Mouse (Mus musculus) midbrain, embryonic 16.5 days (tissue): ENCODE measurements at regions not wholly inside any gene's neighbourhood (a gene's known extent, or its start where the extent isn't known, plus 50 kb on each side); places are given as distances from the start of the nearest gene placed in this dataset.

Experiments used
- ATAC-seq: fragments of 200-750 bp; cut with Nextera tagmentation; 2 replicates; pipeline ENCODE4 v1.8.0; 2017; ENCODE audit warnings: moderate TSS enrichment
- H3K27ac ChIP-seq: fragments of 300-500 bp; sonication (generic); 2 replicates; pipeline ENCODE4 v1.5.1; 2014; ENCODE audit warnings: mild to moderate bottlenecking, low read length, mixed read lengths
- H3K27me3 ChIP-seq: fragments of 300-500 bp; sonication (generic); 2 replicates; pipeline ENCODE4 v1.6.1; 2014; ENCODE audit warnings: low read depth, low read length, mixed read lengths; ENCODE audit not compliant: control insufficient read depth, insufficient read depth
- H3K36me3 ChIP-seq: fragments of 300-500 bp; sonication (generic); 2 replicates; pipeline ENCODE4 v1.6.1; 2014; ENCODE audit warnings: mild to moderate bottlenecking, low read length, moderate library complexity, mixed read lengths; ENCODE audit not compliant: control insufficient read depth, insufficient read depth
- H3K4me1 ChIP-seq: fragments of 300-500 bp; sonication (generic); 2 replicates; pipeline ENCODE4 v1.6.1; 2014; ENCODE audit warnings: mild to moderate bottlenecking, low read length, mixed read lengths; ENCODE audit not compliant: control insufficient read depth, insufficient read depth
- H3K4me2 ChIP-seq: fragments of 300-500 bp; sonication (generic); 2 replicates; pipeline ENCODE4 v1.6.1; 2014; ENCODE audit warnings: mild to moderate bottlenecking, low read length, mixed read lengths
- H3K4me3 ChIP-seq: fragments of 300-500 bp; sonication (generic); 2 replicates; pipeline ENCODE4 v1.5.1; 2014; ENCODE audit warnings: low read depth, mild to moderate bottlenecking, low read length, moderate library complexity, mixed read lengths
- H3K9ac ChIP-seq: fragments of 300-500 bp; sonication (generic); 2 replicates; pipeline ENCODE4 v1.6.1; 2014; ENCODE audit warnings: low read depth, low read length, mixed read lengths
- H3K9me3 ChIP-seq: fragments of 300-500 bp; sonication (generic); replicated peaks from 2 replicates; pipeline ENCODE4 v1.6.1; 2014; ENCODE audit warnings: mild to moderate bottlenecking, low read length, mixed read lengths; ENCODE audit not compliant: control insufficient read depth, poor library complexity, severe bottlenecking
- WGBS: fragments of 180-500 bp; shearing (Covaris S2); extraction: QIAGEN DNeasy Blood & Tissue Kit; methylation state at CpG from one replicate; pipeline ENCODE4 v1.1.7; 2014; 5-methylcytosine and 5-hydroxymethylcytosine counted together

DNA sequence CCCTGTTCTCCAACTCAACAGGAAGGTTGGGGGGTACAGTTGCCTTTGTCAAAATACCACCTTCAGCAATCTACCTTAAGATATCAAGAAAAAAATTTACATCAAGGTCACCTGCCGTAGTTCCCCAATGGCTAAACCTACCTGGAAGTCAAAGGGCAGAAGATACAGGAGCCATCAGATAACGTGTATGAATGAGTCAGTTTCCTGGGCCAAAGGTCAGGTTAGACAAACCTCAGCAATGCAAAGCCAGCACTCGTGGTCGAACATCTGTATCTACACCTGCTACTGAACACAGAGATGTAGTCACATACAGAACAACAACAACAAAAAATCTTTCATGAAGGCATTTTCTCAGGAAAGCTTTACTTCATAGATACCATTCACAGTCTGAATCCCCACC is 102.9 kb downstream of the Arl4a start:
- no peak overlapping the region for H3K9ac ChIP-seq
- H3K27me3 ChIP-seq, result no peaks in the 10 kb centered on the region
- no peaks in the 10 kb centered on the region; the same call in 1 of the 2 replicates for H3K4me1 ChIP-seq
- H3K27ac ChIP-seq, result no peak overlapping the region
- no peaks in the 10 kb centered on the region for H3K9me3 ChIP-seq
- no peak overlapping the region for H3K4me3 ChIP-seq
- no peak for ATAC-seq
- H3K4me2 ChIP-seq, result no peak overlapping the region
- H3K36me3 ChIP-seq, result no peaks in the 10 kb centered on the region
- 93% methylated on average over 4 of the region's 4 CpGs for WGBS

DNA sequence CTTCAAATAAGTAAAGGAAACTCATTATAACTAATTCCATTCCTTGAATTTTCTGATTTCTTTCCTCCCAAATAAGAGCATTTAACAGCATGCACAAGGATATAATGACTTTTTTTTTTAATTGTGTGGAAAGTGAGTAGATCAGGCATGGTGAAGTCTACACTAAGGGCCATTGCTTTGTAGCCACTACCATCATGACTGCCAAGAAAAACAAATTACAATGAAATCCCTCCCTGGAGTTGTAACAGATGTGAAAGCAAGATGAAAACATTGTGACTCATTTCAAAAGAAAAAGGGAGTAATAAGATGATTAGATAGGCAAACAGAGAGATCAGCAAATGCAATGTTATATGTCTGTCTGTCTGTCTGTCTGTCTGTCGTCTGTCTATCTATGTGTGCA is 106.6 kb downstream of the Arl4a start:
- H3K27ac ChIP-seq, result no peak overlapping the region
- no peak overlapping the region for H3K4me2 ChIP-seq
- WGBS, result 96% methylated on average over 1 of the region's 1 CpGs
- no peak for ATAC-seq
- H3K9ac ChIP-seq, result no peak overlapping the region
- H3K4me1 ChIP-seq, result no peaks in the 10 kb centered on the region
- H3K27me3 ChIP-seq, result no peaks in the 10 kb centered on the region
- no peak overlapping the region for H3K4me3 ChIP-seq
- no peaks in the 10 kb centered on the region for H3K9me3 ChIP-seq
- no peaks in the 10 kb centered on the region for H3K36me3 ChIP-seq

DNA sequence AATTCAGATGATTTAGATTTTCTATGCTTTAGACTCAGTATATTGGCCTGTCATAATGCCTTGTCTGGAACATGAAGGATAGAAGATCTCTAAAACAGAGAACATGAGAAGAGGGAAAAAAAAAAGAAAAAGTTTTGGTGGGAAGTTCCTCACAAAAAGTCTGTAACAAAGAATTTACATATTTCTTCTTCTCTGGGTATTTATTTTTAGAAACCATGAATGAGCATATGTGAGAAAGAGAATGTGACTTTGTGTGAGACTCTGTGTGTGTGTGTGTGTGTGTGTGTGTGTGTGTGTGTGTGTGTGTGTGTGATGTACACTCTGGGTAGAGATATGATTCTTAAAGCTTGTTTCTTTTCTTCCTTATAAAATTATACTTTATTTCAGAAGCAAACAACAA is 109.9 kb downstream of the Arl4a start:
- Histone ChIP-seq H3K36me3 (no peaks in the 10 kb centered on the region), H3K27me3 (no peaks in the 10 kb centered on the region), H3K9me3 (no peaks in the 10 kb centered on the region), H3K9ac (no peak overlapping the region), H3K27ac (no peak overlapping the region), H3K4me2 (no peak overlapping the region), H3K4me1 (no peaks in the 10 kb centered on the region), H3K4me3 (no peak overlapping the region)
- no peak for ATAC-seq

DNA sequence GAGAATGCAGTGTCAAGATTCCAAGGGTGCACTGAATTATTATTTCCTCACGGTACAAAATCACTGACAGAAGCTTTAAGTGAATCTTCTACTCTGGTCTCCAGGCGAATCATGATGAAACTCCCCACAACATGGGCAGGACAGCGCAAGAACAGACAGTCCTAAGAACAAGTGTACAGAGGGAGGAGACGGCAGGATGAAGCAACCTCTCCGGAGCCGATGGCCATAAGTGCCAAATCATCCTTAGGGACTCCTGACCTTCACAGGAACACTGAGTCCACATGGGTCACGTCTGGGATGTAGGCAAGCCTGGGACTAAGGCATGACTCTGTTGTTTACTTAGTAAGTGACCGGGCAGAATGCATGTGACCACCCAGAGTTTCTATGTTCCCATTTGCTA is 110.8 kb downstream of the Arl4a start:
- Histone ChIP-seq H3K27ac (no peak overlapping the region), H3K9me3 (no peaks in the 10 kb centered on the region), H3K4me1 (no peaks in the 10 kb centered on the region), H3K27me3 (no peaks in the 10 kb centered on the region), H3K9ac (no peak overlapping the region), H3K4me3 (no peak overlapping the region), H3K36me3 (no peaks in the 10 kb centered on the region), H3K4me2 (no peak overlapping the region)
- WGBS, result 91% methylated on average over 8 of the region's 8 CpGs
- no peak for ATAC-seq

DNA sequence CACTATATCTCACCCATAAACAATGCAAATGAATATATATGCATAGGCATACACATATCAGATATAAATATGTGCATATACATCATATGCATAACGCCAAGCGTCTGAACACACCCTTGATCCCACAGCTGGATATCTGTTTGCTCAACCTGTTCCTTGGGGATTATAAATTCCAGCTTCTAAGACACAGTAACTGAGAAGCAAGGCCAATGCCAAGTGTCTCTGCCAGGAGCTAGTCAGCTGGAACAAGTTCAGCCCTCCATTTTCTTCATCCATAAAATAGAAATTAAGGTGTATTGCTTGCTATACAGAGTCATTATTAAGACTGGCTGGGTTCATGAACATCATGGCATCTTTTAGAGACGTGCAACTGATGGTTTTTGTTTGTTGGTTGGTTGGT is 116.3 kb downstream of the Arl4a start:
- Histone ChIP-seq H3K9me3 (no peaks in the 10 kb centered on the region), H3K27ac (no peak overlapping the region), H3K4me3 (no peak overlapping the region), H3K4me2 (no peak overlapping the region), H3K27me3 (no peaks in the 10 kb centered on the region), H3K4me1 (peaks cover 7% of the 10 kb centered on the region), H3K9ac (no peak overlapping the region), H3K36me3 (no peaks in the 10 kb centered on the region)
- no peak for ATAC-seq
- 58% methylated on average over 3 of the region's 3 CpGs for WGBS

DNA sequence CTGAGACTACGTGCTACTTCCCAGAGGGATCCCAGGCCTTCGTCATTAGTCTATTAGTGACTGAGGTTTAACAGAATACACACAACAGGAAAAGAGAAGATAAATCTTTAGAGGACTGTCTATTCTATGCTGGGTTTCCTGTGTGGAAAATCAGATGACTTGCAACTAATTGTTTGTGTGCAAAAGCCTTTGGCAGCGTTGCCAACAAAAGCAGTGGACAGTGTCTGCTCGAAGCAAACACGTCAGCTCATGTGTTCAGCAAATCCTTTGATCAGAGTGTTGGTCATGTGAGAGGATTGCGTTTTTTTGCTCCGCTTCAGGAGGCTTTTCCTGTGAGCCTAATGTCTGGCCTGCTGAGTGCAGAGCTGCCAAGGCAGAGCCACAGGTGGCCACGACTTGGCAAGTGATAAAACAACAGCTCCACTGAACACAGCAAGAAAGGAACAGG is 117.3 kb downstream of the Arl4a start:
- 3% methylated on average over 8 of the region's 8 CpGs for WGBS
- Histone ChIP-seq H3K4me2 (peak overlapping the region; percentile 5; the same call in 1 of the 2 replicates), H3K27ac (no peak overlapping the region), H3K36me3 (no peaks in the 10 kb centered on the region), H3K27me3 (no peaks in the 10 kb centered on the region), H3K9ac (no peak overlapping the region), H3K4me1 (peaks cover 7% of the 10 kb centered on the region), H3K9me3 (no peaks in the 10 kb centered on the region), H3K4me3 (no peak overlapping the region)
- peak; percentile 94 for ATAC-seq

DNA sequence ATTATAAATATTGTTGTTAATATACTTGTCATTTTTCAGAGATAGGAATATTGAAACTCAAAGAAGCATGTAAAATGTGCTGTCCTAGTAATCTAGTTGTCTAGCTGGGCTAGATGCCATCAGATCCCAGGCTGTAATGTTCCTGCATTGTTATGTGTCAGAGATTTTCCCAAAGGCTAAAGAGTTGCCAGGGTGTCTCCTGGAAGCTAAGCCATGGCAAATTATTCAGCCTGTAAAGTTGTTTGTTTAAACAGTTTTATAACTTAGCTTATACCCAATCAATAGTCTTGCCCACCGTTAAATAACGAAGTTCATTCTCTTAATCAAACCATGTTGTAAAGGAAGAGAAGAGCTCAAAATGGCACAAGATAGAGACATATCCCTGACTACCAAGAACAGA is 117.9 kb downstream of the Arl4a start:
- no peak overlapping the region for H3K27ac ChIP-seq
- ATAC-seq, result 0 out of 2 replicates have a peak, but pooled peaks have one; percentile 44
- WGBS, result 76% methylated on average over 2 of the region's 2 CpGs
- H3K27me3 ChIP-seq, result no peaks in the 10 kb centered on the region
- peaks cover 7% of the 10 kb centered on the region for H3K4me1 ChIP-seq
- no peak overlapping the region for H3K4me2 ChIP-seq
- H3K36me3 ChIP-seq, result no peaks in the 10 kb centered on the region
- H3K9me3 ChIP-seq, result no peaks in the 10 kb centered on the region
- no peak overlapping the region for H3K4me3 ChIP-seq
- no peak overlapping the region for H3K9ac ChIP-seq

DNA sequence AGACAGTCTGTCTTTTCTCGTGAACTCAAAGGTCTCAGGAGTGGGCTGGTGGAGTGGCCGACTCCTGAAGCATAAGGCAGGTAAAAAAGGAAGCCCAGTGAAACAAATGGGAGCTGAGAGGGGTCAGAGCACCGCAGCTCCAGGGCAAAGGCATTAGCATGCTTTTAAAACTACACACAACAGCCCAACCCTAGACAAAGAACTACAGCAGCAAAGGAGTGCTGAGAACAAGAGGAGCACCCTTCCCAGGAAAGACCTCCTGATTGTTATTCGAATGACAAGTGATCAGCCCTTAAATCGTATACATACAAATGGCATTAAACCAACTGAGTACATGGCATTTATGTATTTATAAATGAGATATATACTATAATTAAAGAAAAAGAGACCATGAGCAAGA is 149.3 kb downstream of the Arl4a start:
- no peak overlapping the region for H3K4me2 ChIP-seq
- no peaks in the 10 kb centered on the region for H3K36me3 ChIP-seq
- H3K27me3 ChIP-seq, result no peaks in the 10 kb centered on the region
- no peak overlapping the region for H3K9ac ChIP-seq
- no peak for ATAC-seq
- no peak overlapping the region for H3K27ac ChIP-seq
- WGBS, result 37% methylated on average over 5 of the region's 5 CpGs
- no peak overlapping the region for H3K4me3 ChIP-seq
- H3K9me3 ChIP-seq, result no peaks in the 10 kb centered on the region
- no peaks in the 10 kb centered on the region for H3K4me1 ChIP-seq

DNA sequence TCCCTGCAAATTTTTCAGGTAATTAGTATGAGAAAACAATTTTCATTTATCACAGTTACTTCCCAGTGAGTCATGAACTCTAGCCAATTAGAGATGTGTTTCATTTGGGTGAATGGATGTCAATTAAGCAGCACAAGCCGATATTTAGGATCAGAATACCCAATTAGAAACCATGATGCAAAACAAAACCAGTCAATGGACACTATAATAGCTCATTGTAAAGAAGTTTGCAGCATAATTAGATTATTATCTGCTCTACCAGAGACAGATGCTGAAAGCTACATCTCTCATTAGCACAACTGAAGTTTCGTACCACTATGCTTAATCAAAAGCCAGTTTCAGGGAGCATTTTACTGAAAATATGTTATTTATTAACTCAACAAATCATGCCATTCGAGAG is 152.5 kb downstream of the Arl4a start:
- Histone ChIP-seq H3K9me3 (no peaks in the 10 kb centered on the region), H3K27me3 (no peaks in the 10 kb centered on the region), H3K36me3 (no peaks in the 10 kb centered on the region), H3K4me1 (no peaks in the 10 kb centered on the region), H3K27ac (no peak overlapping the region), H3K4me2 (no peak overlapping the region), H3K9ac (no peak overlapping the region), H3K4me3 (no peak overlapping the region)
- 62% methylated on average over 3 of the region's 3 CpGs for WGBS
- no peak for ATAC-seq

DNA sequence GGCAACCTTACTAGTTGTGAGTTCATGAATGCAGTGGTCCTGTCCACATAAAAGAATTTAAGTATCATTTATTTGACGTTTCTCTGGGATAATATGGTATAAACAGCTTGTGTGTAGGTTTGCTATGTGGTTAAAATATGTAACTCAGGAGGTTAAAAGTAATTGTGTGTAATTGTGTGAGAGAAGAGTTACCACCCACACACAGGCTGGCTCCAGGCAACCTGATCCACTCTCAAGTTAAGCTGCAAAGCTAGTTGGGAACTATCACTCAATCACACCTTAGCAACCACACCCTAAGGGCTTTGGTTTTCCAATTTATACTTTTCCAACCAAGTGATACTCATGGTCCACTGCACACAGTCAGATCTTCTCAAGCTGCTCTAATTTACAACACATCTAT is 157.5 kb downstream of the Arl4a start:
- Histone ChIP-seq H3K4me3 (no peak overlapping the region), H3K36me3 (no peaks in the 10 kb centered on the region), H3K9me3 (no peaks in the 10 kb centered on the region), H3K4me2 (no peak overlapping the region), H3K9ac (no peak overlapping the region), H3K4me1 (no peaks in the 10 kb centered on the region), H3K27ac (no peak overlapping the region), H3K27me3 (no peaks in the 10 kb centered on the region)
- WGBS, result 88% methylated on average over 1 of the region's 1 CpGs
- ATAC-seq, result no peak
